Mouse (Mus musculus): ENCODE measurements around the gene Usp19.

DNA sequence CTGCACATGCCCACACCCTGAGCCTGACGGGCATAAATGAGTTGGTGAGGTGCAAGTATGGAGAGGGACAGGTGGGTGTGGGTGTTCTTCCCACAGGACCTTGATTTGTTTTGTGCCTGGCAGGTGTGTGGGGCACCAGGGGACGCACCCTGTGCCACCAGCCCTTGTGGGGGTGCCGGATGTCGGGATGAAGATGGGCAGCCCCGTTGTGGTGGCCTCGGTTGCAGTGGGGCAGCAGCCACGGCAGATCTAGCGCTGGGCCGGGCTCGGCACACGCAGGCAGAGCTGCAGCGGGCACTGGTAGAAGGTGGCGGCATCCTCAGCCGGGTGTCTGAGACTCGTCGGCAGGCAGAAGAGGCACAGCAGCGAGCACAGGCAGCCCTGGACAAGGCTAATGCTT lies 2.0 kb upstream of the Usp19 start:
- TF ChIP-seq CTCF (IDR thresholded peaks at IDR 0.05; ENCODE audit: borderline replicate concordance, extremely low read depth, insufficient read depth, insufficient read length) (no peak), POLR2A (IDR thresholded peaks at IDR 0.05; ENCODE audit: borderline replicate concordance, extremely low read depth, insufficient read depth, insufficient read length, poor library complexity, severe bottlenecking) (no peak)
